Mouse (Mus musculus) kidney, postnatal 10 days (tissue): ENCODE data around the gene Foxp1.

Experiments
- DNase-seq: peaks from one replicate; pipeline ENCODE4 v3.0.0; 2021; ENCODE audit warnings: mixed read lengths

Foxp1 gene

DNA sequence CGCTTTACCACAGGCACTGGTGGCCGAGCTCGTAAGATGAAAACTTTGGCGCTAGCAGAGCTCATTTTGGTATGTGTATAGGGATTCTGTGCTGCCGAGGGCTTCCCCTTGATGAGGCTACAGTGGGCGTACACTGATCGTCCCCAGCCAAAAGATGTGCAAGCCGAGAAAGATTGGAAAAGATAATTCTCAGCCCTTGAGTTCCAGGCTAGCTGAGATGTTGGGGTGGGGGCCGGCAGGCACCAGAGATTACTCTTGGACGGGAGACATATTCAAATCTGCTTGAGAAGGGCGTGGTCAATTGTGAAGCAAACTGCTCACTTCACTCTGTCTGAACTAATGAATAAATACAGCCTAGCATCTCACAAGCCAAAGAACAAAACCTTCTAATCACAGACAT is 319.3 kb downstream of the Foxp1 start:
- DNase-seq, result no peak

DNA sequence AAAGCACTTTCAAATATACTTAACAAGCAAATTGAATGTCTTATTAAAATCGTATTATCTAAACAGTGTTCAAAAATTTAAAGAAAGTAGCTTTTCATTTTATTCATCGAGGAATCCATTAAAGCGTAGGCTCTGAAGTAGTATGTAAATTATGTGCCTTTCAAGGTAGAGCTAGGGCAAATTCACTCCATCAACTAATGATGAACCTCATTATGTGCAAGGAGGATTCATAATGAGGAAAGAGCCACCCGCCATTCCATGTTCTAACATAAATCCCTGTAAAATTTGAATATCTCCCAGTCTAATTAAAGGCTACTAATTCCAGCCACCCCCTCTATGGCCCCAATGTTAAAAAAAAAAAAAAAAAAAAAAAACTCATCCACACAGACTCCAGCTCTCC is 319.7 kb downstream of the Foxp1 start:
- no peak for DNase-seq

DNA sequence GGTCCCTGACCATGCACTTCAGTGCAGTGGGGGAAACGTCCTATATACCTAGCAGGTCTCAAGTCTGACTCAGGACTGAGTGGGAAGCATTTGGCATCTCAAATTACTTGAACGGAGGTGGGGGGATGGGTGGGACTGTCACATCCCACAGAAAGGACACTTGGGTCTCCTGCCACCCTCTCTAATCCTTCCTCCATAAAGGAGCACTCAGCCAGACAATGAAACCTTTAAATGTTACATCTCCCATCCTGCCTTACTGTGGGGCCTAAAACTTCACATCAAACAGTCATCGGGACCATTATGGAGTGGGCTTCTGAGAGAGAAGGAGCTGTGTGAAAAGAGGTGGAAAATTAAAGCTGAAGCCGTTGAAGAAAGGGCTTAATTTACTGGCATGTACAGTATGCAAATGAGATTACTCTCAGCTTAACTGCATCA is 321.2 kb downstream of the Foxp1 start:
- DNase-seq, result no peak

DNA sequence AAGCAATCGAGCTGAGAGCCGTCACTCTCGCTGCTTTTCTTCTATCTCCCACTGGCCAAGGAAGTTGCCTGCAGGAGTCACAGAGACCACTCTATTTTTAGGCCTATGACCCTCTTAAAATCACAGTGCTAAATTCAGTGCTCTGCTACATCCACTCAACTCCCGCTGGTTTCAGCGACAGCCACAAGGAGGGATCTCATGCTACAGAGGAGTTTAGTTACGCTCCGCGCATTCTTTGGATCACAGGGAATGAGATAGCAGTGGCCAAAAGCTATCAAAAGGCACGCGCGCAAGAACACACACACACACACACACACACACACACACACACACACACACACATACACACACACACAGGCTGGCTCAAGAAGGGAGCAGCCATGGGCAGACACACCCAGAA is 321.9 kb downstream of the Foxp1 start:
- DNase-seq, result peak; percentile 15

DNA sequence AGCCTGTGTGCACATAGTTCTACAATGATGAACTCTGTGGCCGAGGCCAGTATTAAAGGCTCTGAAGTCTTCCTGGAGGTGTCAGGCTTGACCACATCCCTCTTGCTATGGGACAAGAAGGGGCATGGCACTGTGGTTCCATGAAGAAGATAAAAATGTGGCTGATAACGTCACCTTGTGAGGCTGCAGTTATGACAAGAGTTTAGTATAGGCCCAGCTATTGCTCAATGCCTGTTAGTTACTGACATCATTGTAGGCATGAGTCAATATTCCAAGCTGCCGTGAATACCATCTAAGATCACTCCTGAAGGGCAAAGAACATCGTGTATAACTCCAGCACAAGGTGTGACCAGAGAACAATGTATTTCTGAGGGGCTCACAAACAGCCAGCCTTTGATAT is 323.2 kb downstream of the Foxp1 start:
- DNase-seq, result no peak

DNA sequence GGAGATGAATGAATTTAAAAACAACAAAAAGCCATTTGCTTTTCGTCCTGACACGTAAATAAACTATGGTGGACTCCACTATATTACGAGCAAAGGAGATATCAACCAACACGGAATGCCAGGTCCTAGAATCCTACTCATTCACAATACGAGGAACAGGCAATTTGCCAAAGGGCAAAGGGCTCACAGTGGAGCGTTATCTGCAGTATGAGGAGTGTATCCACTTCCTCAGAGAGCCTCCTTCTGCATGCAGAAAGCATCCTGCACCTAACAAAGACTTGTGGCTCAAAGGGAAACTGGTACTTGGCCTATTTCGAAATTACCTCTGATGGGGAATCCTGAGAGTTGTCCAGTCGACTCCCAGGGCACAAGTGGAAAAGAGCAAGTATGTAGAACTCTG is 328.8 kb downstream of the Foxp1 start:
- DNase-seq, result peak; percentile 72

DNA sequence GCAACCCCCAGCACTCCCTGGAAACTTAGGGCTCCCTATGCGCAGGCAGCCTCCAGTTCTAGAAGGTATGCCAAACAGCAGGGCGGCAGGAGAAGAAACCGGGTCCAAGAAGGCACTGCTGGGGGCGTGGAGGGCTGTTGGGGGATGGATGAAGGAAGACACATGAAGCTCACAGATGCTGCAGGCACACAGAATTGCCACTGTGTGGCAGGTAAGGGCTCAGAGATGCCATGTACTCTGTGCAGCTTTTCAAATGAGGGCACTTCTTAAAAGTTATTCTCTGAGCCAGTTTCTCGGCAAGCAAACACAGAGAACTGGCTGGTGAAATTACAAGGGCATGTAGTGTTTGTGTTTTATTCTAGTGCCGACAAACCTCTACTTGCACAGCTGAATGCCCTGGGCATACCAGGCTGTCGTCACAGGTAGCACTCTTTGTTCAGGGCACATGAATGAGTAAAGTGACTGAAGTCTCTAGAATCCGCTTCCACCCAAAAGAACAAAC is 330.8 kb downstream of the Foxp1 start:
- DNase-seq, result no peak

DNA sequence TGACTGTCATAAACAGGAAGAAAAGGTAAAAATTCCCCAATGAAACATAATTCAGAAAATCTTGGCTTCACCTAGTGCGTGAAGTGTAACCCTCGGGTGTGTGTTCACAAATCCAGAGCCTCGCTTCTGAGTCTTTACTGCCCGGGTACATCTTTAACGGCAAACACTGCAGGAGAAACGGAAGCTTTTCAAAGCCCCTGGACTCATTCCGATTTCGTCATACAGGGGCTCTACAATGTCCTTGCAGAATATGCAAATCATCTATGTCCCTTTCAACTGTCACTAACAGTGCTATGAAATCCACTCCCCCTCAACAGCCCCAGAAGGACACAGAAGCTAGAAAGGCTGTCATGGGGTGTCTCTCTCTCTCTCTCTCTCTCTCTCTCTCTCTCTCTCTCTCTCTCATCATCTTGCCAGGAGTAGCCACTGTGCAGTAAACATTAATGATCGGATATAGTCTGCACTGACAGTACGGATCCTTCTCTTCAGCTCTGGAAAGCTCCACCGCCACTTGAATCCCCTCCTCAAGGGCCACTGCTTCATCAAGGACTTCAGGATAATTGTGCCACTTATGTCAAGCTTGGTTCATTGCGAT is 331.4 kb downstream of the Foxp1 start:
- DNase-seq, result no peak

DNA sequence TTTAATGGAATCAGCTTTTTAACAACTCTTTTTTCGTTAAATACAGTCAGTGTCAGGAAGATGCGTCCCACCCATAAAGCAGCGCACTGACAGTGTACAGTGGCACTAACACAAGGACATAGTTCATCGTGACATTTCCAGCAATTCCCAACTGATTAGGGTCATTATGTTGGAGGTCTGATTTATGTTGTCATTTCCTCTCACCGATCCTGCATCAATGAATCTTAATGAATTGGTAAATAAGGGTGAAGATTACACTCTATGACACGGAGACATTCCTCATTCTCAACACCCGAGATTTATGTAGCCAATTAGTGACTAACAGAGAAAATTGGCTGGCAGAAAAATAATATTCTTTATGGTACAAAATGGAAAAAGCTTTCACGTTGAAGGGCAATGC is 332.6 kb downstream of the Foxp1 start:
- no peak for DNase-seq

DNA sequence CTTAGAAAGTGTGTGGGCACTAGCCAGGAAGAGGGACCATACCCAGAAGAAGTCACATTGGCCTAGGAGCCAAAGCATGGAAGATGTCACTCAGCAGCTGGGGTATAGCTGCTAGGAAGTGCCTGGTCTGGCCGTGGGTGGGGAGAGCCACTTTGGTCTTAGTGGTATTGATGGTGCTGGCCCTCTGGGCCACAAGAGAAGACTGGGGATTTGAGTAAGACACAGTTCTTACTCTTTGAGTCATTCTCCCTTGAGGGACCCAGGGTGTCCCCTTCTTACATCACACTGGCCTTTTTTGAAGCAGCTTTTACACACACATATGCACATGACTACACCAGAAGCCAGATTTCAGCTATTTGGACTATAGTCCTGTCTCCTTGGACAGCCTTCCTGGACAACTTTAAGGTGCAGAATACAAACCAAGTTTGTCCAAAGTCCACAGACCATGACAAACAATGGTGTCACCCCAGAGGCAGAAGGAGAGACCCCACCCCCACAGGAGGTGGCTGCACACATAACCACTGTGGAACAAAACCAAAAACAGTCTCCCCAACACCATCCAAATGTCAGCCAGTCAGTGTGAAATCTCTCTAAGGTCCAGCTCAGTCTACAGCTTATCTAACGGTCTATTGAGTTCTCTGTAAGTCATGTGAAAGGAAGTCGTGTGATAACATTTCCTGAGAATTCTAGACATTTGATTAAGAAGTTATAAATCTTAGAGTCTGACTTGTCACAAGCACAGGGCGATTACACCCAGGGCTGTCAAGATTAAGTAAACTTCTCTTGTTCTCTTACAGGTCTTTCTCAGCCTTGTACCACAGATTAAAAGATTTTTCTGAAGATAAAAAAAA is 333.9 kb downstream of the Foxp1 start:
- no peak for DNase-seq

DNA sequence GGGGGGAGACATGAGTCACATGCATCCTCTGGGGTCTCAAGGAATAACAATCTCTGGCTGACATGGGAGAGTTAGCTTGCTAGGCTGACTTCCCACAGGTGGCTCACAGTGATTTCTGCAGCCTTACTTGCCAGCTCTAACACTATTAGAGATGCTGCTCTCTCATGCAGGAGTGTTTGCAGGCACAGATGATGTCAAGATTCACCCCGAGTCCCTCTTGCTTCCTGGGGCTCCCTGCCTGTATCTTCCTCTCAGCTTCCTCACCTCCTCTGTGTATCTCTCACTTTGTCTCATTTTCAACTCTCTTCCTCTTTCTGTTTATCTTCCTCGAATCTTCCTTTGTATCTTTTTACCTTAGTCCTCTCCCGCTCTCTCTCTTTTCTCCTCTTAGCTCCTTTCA is 334.6 kb downstream of the Foxp1 start:
- no peak for DNase-seq

DNA sequence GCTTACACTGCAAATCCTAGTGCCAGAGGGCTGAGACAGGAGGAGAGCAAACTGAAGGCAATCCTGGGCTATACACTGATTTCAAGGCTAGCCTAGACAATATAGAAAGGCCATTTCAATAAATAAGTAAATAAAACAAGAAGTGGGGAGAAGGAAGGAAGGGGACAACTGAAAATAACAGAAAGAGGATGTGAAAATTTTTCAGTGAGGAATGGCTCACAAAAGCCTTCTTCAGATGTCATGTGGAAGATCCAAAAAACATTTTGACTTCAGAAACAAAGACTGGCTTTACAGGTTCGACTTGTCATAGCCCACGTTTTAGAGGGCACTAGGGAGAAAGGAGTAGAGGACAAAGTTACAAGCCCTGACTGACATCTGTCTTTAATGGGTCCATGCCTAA is 335.1 kb downstream of the Foxp1 start:
- DNase-seq, result no peak

DNA sequence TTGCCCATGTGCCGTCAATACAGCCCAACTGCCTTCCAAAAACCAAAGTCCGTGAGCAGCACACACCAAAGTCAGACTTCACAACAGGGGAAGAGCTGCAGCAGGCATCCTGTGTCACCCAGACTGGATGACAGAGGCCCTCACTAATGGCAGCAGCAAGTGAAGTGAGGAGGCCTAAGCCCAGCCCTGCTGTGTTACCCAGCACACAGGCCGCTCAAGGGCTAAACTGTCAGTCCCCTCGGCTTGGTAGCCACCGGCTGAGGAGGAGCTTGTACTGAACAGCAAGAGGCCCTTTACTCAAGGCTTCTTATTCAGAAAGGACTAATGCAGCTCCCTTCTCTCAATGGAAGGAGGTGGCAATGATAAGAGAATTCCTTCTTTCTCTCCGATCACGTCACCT is 336.0 kb downstream of the Foxp1 start:
- DNase-seq, result no peak

DNA sequence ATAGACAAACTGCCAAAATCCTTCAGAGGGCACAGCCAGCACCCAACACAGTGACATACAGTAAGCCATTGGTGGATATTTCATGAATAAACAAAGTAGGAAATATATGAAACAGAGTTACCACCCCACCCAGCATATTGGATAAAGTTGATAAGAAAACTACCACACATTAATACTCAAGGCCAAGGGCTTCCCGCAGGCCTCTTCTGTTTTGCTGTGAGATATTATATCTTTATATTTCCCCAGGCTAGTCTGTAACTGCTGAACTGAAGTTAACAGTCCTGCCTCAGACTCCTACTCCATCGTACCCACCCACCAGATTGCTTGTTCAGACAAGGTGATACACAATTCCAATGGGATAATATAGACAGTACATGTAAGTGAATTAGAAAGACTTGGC is 336.7 kb downstream of the Foxp1 start:
- DNase-seq, result no peak

DNA sequence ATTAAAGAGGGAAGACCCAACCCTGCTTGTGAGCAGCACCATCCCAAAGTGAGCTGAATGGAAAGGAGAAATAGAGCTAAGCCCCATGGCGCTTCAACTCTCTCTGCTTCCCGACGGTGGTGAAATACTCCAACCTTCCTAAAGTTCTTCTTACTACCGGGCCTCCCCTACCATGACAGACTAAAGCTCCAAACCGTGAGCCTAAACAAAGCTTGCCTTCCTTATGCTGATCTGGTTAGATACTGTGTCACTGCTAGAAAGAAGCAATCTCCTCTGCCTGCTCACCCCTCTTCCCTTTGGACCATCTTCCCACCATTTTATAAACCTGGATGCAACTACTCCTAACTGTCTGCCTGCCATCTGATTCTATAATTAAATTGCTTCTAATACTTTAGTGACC is 338.5 kb downstream of the Foxp1 start:
- no peak for DNase-seq

DNA sequence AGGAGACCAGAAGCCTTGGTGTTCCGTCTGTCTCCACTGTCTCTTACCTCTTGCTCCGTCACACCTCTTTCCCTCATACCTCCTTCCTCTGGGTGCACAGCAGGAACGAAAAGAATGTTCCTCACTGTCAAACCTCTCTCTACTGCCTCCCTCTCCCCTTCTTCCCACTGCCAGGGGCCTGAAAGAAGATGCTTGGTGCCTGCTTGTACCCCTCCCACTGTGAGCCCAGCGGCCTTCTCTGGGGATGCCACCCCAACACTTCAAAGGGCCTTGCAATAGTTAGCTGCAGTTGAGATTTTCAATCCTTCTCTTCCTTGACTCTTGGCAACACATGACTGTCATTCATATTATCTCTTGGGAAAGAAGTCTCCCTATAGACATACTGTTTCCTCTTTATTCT is 339.7 kb downstream of the Foxp1 start:
- DNase-seq, result no peak

DNA sequence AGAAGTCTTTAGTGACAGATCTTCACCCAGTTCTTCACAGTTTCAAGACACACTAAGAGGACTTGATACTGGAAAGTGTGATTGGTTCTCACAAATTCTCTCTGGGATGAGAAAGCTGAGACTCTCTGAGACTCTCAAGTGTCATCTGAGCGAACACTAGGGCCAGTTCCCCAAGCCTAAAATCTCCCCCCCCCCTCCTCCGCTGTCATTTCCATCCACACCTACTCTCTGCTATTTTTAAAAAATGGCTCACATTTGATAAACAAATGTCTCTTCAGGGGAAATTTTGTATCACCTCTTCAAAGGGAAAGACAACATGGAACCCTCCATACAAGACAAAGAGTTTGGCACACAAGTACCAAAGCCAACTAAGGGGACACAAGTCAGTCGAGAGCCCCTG is 346.3 kb downstream of the Foxp1 start:
- DNase-seq, result no peak

DNA sequence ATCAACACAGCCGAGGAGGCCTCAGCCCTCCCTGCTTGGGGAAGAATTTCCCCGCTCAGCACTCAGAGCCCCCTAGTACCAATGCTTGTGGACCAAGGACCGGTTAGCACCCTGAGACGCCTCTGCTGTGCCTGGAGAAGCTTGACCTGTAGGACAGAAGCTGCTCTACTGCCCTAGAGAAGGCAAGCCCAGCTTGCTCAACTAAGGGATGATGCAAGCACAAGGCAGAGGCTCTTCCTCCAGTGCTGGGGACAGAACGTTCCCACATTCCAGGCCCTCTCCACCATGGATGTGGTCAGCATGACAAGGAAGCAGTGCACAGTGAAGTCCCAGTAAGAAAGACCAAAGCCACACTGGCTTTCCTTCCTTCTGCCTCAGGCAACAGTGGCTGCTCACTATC is 347.1 kb downstream of the Foxp1 start:
- no peak for DNase-seq

DNA sequence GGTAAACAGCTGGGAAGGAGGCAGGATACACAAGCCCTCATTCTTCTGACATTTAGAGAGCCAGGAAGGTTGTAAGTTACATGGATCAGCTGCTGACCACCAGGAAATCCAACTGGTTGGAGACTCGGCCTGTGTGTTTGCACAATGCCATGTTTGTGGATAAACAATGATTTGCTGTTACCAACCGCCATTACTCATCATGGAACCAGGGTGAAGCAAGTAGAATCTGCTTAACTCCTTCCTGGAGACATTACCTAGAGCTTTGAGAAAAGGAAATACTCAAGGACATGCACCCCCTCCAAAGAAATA is 348.7 kb downstream of the Foxp1 start:
- no peak for DNase-seq

DNA sequence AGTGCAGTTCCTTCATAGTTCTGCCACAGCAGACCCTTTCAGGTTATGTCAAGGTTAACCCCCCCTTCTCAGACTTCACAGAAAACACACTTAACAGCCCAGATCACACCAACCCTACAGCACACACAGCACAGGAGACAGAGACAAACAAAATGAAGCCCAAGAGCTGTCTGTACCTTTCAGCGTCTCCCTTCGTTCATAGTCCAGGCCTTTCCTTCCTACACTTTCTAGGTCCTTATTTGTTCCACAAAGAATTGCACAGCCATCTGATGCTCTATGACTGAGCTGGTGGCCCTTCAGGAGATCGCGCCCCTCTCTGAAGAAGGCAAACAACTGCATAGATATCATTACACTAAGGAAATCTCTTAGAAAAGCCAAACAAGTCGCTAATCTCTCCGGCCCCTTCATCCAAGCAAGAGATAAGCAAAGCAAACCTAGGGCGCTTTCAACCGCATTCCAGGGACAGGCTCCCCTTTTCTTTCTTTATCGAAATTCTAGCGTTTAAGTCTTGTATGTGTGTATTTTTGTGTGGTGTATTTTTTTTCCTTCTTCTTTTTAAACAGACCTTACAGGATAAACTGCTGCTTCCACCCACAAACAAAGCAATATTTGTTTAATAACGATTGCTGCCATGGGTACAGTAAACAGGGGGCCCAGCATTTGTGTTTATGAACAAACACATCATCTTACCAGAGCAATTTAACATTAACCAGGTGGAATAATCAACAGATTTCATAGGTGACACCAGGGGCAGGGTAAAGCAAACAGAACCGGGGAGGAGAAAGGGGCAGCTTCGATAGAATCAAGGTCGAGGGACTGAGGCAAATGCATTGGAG is 349.2 kb downstream of the Foxp1 start:
- DNase-seq, result no peak

DNA sequence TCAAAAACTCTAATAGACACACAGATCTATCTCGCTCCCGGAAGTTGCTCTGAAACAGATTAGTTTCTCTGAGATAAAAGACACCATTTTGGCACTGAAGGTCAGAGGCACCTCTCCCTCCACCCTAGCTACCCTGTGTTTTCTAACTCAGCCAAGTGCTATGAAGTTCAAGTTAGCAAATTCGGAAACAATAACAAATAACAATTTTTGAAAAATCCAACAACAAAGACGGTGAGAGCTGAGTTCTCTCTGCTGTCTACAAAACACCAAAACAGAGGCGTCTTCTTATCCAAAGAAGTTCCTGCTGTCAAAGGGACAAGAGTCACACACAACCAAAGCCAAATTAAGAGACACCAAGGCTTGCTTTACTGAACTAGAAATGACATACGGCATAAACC is 349.9 kb downstream of the Foxp1 start:
- no peak for DNase-seq

DNA sequence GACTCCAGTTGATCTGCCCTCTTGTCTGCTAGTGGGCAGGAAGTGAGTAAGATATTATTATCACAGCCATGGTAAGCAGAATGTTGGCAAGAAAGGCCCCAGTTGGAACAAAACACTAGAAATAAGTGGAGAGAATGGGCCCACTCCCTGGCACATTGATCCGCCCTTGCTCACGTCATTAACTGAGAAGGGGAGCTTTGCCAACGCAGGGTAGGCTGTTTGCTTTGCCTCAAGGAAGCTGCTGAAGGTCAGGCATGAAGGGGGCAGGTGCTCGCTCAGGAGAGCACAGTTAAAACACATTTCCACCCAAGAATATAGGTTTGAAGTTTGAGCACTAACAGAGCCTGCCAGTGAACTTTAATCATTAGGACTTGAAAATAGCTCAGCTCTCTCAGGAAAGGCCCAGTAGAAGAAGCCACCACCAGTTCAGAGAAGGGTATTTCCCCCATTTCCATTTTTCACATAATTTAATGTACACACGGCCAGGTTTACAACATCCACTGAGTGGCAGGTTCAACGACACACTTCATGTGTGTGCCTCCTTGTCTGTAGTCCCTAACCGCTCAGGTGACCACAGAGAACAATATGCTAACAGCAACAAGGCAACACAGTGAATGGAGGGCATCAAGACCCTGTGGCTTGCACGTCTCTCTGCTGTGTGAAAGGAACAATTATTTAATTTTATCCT is 350.5 kb downstream of the Foxp1 start:
- no peak for DNase-seq

DNA sequence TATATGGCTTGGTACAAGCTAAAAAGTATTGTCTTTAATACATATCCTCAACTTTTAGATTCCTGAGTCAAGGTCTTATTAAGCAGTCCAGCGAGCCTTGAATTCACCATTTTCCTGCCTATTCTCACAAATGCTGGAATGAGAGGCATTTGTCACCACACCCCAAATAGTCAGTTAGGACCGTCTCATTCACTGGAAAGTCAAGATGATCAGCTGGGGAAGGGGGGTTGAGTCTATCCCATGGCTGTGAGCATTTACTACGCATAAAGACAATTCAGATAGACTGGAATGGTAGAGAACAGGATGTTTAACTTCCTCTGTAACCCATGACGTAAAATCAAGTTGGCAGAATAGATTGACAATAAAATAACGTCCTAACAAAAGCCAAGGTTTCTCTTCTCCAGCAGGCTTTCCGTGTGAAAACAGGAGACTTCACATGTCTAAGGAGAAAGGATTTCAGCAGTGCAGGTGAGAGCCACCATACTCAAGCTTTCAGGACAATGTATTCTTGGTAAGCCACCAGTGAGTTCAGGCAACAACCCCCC is 351.2 kb downstream of the Foxp1 start:
- DNase-seq, result no peak
